Mouse (Mus musculus): ENCODE results near the gene Rgs7. TPM values are rescaled to one million over a fixed set of nuclear protein-coding genes. Genes with fewer than 3 reads are reported as not detected.

The Rgs7 gene
- total RNA-seq (2021): 1 to 10 TPM; 2.3 to 2.5 TPM
- long read RNA-seq, experiment 1, partial matches to known transcripts: 0 of 2 reads
- long read RNA-seq, experiment 1, other reads (novel, unspliced or antisense): 2 of 2 reads
- long read RNA-seq, experiment 2, partial matches to known transcripts: 0 of 1 reads
- long read RNA-seq, experiment 2, other reads (novel, unspliced or antisense): 1 of 1 reads

DNA sequence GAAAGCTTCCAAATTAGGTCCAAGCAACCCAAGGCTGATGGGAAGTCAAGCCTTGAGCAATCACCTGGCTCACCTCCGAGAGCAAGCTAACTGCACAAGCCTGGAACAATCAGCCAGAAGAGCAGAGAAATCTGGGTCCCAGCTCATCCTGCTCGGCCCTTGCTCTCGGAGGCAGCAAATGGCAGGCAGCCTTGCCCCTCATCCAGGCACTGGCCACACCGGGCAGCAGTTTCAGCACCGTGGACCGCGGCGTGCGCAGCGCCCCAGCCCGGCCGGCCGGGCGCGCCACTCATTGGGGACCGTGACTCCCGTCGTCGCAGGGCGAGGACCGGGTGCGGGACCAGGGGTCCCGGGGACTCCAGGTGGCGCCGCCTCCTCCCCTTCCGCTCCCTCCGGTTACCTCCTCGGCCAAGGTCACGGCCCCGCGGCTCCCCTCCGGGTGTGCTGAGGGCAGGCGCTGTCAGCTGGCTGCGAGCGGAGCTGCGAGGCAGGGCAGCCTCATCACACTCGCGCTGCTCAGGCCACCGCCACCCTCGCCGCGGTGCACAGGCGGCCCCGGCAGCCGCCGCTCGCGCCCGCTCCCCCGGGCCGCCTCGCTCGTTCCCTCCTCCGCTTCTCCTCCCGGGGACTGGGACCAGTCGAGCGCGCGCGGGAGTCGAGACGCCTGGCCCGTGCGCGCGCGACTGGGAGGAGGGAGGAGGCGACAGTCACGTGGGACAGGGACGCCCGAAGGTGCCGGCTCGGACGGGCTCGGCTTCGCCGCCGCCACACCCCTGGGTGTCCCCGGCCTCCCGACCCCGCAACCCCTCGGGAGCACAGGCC, at the start of gene Rgs7:
Gene Rgs7, minus strand, starts transcription at position 640 of the 822 bp plus-strand sequence.
- intact Hi-C loops (cut with DNase I): no loop called here
- peak; percentile 56 to 63 for DNase-seq

DNA sequence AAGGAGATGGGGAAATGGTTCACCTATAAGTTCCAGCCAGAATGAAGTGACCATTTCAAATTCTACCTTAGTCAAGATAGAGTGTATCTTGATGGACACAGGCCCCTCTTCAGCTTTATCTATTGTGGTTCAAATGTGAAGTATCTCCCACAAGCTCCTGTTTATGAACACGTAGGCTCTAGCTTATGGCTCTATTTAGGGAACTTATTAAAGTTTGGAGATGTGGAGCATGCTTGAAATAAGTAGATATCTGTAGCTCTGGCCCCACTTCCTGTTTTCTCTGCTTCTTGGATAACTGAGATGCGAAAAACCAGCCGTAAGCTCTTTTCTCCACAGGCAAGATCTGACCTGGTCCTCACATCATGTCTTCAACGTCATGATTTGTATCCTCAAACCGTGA, 48.4 kb upstream of the Rgs7 start:
- no peak for DNase-seq
- intact Hi-C loops (cut with DNase I): no loop called here

DNA sequence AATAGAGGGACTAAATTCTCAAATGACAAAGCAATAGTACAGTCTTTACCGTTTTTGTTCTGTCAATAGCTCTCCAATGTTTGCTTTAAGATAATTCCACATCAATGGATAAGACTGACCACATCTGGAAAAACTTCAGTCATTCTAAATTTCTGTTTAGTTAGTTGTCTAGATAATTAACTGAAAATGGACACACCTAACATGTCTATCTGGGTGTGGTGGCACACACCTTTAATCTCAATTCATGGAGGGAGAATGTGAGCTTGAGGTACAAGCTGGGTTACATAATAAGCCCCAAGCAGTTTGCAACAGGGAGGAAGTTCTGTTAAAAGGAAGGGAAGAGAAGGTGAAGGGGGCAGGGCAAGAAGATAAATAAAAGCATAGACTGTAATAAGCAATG, 45.0 kb upstream of the Rgs7 start:
- DNase-seq: no peak
- intact Hi-C loops (cut with DNase I): no loop called here

DNA sequence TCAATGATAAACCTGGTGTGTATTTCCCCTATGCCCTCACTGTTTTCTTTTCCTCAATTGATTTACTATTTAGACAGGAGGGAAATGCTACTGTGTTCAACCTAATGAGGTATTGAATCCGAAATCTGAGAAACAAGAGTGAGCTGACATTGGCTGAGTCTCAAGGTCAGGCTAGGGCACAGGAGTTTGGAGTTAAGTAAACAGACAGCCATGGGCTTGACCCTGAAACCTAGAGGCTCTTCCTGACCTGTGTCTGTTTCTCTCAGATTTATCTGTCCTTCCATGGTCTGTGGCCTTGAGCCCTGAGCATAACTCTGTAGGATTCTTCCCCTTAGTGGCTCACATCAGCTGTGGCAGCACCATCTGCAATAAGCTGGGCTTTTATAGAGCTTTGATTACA, 37.6 kb upstream of the Rgs7 start:
- no peak for DNase-seq
- intact Hi-C loops (cut with DNase I): no loop called here

DNA sequence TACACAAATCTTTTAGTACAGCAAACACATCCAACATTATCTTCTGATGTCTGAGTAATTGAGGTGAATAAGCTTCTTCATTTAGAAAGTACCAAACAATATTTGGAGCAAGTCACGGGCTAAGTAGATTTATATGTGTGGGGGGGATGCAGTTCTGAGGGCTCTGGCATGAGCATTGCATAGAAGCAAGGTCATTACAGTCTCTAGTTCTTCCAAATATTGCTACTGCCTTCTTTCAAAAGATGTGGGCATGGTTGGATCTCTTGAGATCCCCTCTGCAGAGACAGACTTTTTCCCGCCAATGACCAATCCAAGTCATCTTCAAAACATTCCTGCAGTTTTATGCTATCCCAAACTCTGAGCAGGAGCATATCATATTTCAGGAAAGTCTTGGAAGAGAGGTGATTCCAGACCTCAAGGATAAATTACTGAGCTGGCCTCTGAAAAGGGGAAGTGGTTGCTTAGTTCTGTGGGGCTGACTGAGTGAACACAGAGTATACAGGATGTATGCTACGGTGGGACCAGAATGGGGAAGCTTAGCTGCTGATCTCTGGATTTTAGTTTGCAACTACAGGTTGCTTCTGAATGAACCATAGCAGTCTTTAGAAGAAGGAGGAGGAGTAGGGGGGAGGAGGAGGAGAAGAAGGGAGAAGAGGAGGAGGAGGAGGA, 32.5 kb upstream of the Rgs7 start:
- intact Hi-C loops (cut with DNase I): no loop called here
- no peak for DNase-seq

DNA sequence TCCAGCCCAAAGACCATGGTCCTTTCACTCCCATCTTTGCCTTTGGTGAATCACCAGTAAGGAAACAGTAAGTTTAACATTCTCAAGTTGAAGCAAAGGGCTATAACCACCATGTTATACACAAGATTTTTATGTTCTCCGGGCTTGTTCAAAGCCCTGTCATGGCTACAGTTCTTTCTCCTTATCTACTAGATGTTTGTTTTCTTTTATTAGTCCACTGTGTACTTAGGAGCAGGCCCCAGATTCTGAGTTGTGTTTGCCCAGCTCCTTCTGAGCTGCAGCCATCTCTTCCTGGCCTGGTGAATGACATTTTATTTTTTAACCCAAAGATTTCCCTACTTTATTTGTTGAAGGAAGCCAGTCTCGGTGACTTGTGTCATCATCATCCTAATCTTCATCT, 31.3 kb upstream of the Rgs7 start:
- intact Hi-C loops (cut with DNase I): no loop called here
- DNase-seq: no peak

DNA sequence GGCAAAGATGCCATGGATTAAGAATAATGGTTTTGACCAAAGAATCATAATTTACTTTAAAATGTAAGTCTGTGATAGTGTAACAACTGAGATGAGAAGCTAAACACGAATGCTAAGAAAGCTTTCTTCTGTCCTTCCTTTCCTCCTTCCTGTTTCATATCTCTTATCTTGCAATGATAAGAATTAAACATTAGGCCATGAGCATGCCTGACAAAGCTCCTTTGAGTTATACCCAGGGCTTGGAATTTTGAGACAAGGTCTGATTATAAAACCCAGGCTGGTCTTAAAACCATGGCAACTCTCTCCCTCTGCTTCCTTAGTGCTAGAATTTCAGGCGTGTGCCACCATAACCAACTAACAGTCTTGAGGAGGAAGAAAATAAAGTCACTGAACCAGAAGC, 22.2 kb upstream of the Rgs7 start:
- intact Hi-C loops (cut with DNase I): no loop called here
- no peak for DNase-seq

DNA sequence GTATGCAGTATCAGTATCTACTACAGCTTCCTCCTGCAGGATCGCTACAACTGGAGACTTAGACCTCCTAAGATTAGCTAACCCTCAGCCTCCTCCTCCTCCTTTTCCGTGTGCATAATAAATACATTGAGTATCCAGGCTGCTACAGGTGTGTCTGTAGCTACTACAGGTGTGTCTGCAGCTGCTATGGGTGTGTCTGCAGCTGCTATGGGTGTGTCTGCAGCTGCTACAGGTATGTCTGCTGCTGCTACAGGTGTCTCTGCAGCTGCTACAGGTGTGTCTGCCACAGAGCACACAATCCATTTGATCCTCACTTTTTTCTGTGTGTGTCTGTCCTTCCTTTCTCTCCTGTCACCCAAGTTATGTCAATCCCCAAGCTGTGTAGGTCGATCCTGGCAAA, 19.9 kb upstream of the Rgs7 start:
- intact Hi-C loops (cut with DNase I): no loop called here
- DNase-seq: no peak

DNA sequence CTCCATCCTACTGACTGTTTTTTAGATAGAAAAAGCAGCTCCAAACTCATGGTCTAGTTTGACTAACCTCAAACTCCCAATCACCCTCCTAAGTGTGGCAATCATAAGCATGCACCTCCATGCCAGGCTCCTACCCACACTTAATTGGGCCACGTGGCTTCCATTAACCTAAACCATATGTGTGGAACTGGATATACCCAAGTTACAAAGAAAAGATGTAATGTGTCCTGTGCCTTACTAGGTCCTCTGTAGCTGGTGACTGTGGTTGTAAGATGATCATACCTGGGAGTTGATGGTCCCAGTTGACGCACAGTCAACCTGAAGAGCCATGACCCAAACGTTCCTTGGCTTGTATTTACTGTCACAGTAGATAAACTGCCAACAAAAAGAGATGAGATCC, 17.7 kb upstream of the Rgs7 start:
- intact Hi-C loops (cut with DNase I): no loop called here
- no peak for DNase-seq

DNA sequence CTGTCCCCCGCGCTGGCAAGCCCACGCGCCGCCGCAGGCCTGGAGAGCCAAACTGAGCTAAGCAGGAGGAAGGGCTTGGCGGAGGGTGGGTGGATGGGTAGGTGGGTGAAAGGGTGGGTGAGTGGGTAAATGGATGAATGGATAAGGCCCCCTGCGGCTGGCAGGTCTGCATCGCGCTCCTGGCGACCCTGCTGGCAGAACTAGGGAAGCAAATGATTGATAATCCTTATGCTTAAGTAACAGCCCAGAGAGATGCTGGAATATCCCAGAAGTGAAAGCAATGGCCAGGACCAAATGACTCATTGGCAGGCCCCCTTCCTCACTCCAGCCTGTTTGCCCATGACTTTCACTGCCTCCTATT, 363 bp upstream of the Rgs7 start:
- DNase-seq: no peak
- intact Hi-C loops (cut with DNase I): no loop called here

DNA sequence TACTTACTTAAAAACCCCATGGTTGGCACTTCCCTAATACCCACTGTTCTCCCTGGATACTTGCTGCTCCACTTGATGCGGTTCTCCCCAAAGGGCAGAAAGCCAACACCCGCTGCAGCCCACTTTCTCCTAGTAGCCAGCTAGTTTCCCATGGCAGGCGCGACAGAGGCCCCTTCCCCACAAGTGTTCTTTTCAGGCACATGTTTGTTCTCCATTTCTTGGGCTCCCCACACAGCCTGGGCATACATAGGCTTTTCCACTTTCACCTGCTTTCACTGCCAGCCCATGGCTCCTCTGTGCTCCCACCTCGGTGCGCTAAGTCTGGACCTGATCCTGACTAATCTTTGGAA, 814 bp downstream of the Rgs7 start:
- intact Hi-C loops (cut with DNase I): no loop called here
- DNase-seq: no peak

DNA sequence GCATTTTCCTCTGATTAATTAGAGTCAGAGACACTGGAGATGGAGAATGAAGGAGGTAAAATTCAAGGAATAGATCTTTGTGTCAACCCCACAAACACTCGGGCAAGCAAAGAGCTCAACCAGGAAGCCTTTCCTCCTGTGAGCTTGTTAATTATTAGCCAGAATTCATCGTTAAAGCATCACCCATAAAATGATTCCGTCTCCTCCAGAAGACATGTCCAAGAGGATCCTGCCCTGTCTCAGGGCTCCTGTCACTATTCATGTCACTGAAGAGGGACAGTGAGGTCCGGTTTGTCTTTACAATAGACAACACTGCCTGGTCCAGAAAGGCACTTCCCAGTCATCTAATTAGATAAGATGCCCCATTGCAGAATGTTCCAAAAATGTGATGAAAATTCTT, 7.2 kb downstream of the Rgs7 start:
- intact Hi-C loops (cut with DNase I): no loop called here
- DNase-seq: no peak

DNA sequence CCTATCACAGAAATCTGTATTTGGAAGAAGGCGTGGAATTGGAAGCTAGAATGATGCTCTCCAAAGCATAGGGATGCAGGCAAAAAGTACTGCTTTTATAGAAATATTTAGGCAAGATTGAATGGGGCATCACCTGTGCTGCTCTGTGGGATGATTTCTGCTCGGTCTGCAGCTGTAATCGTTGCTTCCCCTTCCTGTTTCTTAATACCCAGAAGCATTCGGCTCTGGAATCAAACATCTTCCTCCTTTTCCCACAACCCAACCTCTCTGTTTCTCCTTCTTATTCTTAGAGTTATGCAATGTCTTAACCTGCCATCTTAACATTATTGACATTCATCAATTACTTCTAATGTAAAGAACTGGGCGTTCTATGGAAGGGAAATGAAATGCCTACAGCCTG, 19.2 kb downstream of the Rgs7 start:
- intact Hi-C loops (cut with DNase I): no loop called here
- no peak for DNase-seq

DNA sequence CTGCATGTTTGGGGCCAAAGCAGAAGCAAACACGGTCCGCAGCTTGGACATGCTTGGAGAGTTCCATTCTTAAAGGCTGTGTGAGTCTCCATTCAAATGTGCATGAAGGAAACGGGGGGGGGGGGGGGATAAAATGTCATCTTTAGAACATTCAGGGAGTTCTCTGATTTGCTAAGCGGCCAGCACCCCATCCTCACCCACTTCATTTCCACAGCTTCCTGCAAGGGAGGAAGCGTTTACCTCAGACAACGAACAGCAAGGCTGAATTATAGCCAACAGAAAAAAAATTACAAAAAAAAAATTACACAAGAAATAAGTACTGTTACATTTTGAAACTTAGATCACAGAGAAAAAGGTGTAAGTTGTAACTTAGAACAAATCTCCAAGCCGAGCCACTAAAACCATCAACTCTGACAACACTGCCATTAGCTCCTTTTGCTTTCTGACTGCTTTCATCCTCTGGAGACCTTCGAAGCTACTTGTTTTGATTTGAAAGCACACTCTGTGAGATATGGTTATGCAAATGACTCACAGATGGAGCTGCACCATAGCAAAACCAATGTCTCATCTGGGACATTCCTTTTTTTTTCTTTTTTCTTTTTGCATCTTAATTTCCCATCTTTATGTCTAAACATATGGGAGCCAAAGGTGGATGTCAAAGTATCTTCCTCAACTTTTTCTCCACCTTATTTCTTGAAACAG, 23.1 kb downstream of the Rgs7 start:
- intact Hi-C loops (cut with DNase I): no loop called here
- DNase-seq: no peak

DNA sequence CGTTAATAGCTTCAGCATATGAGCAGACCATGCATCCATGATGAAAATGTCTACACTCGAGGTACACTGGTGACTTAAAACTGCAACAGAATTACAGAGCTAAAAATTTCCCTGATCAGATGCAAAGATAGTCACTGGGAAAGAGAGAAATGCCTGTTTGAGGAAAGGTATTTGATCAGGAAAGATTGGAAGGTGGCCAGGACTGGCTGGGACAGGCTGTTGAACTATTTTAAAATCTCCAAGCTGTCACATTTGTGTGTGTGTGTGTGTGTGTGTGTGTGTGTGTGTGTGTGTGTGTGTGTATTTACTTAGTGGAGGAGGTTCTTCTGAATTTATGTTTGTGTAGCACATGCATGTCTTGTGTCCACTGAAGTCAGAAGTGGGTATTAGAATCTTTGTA, 27.7 kb downstream of the Rgs7 start:
- no peak for DNase-seq
- intact Hi-C loops (cut with DNase I): no loop called here

DNA sequence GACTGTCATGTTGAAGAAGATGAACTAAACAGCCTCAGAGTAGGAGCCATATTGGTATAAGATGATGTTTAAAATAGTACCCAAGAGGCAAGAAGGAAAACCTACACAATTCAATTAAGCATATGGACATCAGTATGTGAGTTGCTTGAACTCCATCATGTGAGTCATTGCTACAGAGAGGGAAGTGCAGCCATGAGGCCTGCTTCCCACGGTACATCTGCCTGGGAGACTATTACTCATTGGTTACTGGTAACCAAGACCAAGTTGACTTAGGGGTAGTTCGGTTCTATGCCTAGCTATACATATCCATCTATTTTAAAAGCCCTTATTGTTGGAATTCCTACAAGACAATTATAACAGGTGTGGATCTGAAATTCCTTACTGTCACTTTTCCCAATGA, 29.9 kb downstream of the Rgs7 start:
- DNase-seq: no peak
- intact Hi-C loops (cut with DNase I): no loop called here

DNA sequence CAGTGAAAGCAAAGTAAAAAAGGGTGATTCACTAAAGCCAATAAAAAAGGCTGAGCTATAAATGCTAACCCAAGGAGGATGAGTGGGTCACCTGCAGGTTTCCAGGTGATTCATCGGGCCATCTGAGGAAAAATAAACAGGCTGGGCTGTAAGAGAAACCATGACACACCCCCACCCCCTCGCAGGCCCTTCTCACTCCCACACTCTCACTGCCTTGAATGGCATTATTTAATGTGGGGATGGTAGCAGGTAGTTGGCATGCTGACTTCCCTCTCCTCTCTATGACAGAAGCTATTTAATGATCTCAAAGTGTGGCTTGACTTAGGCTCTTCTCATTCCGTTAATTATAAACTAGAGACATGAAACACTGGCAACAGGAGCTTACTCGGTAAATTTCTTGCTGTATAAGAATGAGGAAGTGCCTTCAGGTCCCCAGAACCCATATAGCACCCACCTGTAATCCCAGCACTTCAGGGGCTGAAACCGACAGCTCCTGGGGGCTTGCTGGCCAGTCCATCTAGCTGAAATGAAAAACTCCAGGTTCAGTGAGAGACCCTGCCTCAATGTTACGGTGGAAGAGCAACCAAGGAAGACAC, 38.2 kb downstream of the Rgs7 start:
- intact Hi-C loops (cut with DNase I): no loop called here
- no peak for DNase-seq

DNA sequence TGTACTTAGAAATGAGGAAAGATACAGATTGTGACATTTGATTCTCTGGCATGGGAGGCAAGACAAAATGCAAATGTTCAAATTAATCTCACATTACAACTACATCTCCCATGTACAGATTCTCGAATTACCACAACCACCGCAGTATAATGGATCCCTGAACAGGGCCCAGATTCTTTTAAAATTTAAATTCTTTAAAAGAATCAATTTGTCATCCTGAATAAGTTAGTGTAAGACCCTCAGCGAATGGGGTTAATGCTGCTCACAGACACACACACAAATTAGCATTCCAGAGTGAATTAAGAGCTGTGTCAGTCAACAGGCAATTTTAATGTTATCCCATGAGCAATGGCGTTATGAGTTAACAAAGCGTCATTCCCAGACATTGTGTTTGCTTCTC, 44.3 kb downstream of the Rgs7 start:
- no peak for DNase-seq
- intact Hi-C loops (cut with DNase I): no loop called here

DNA sequence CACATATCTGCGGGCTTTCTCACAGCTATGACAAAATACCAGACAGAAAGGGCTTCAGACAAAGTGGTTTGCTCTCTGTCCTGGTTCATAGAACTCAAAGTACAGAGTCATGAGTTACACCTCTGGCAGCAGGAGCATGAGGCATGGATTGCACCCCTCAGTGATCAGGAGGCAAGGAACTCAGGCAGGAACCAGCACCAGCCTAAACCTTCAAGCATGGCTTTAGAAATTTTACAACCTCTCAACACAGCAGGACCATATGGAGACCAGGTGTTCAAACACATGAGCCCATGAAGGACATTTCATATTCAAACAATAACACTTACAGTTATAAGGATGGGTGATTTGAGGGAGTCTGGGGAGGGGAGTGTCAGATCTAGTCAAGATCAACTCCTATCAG, 49.4 kb downstream of the Rgs7 start:
- DNase-seq: no peak
- intact Hi-C loops (cut with DNase I): no loop called here

DNA sequence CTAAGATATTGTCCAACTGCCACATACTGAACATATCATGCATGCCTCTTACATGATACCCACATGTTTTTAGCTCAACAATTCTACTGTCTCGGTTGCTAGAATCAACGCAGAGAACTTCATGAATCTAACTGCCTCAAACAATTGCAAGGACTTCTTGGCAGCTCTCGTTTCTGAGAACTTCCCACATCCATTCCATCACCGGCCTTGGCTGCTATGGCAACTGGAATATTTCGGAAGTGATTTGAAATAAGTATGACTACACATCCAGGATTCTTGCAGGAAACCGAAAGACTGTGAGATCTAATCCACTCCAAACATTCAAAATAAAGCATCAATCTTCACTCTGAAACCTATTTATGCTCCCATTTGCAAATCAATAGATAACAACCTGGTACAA, 50.3 kb downstream of the Rgs7 start:
- DNase-seq: no peak
- intact Hi-C loops (cut with DNase I): no loop called here

DNA sequence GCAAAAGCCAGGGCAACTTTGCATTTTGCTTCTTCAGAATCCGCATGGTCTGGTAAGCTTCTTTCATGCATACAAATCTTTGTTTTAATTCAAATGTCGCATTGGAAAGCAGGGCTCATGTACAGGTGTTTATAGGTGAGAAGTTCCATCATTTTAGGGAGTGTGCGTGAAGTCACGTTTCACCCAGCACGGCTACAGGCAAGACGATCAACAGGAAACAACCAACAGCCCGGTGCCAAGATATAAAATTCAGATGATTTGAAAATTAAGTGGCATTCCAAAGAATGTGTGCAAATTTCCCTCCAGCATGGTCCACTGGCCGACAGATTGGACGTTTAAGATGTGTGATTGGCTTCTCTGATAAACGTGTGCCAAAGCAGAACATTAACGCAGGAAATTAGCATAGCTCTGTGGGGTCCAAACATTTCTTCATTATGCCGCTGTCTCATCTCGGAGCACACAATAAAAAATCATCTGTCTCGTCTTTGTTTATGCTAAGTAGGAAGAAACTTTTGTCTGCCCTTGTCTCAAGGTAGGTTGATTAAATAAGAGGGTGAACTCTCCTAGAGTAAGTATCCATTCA, 58.6 kb downstream of the Rgs7 start:
- DNase-seq: no peak
- intact Hi-C loops (cut with DNase I): no loop called here

Data from heart, postnatal 14 days (tissue).